Mouse (Mus musculus): ENCODE measurements around the gene Scnn1b.

DNA sequence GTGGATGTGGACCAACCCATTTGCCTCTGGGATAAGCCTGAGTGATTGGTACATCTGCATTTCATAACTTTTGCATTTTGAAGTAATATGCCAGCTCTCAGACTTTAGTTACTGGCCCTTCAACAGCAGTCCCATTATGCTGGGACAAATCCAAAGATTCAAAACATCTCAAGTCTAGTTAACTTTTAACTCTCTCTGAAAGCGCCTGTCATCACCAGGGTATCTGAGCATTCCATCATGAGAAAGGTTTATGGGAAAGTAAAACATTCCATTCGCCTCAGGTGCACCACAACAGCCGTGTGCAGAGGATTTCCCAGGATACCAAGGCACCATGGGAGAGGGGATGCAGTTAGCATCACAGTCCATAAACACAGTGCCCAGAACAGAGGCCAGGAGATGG is 76.8 kb downstream of the Scnn1b start:
- no peak for TF ChIP-seq POLR2A (IDR thresholded peaks at IDR 0.05; ENCODE audit: control insufficient read depth in 1 of 2, insufficient read depth in 1 of 2, low read depth in 1 of 2, low read length in 2 of 2, poor library complexity in 1 of 2)
- no peak for TF ChIP-seq CTCF (IDR thresholded peaks at IDR 0.05 in 2 of 3, conservative IDR thresholded peaks at IDR 0.05 in 1 of 3; ENCODE audit: control insufficient read depth in 1 of 3, insufficient read depth in 1 of 3, low read depth in 2 of 3, low read length in 3 of 3, poor library complexity in 1 of 3, severe bottlenecking in 1 of 3)
- no peak for TF ChIP-seq GATA1 (IDR thresholded peaks at IDR 0.05; ENCODE audit: low read depth, low read length)
- TF ChIP-seq MAFK (IDR thresholded peaks at IDR 0.05; ENCODE audit: borderline replicate concordance, low read depth, low read length): no peak
- TF ChIP-seq RAD21 (IDR thresholded peaks at IDR 0.05; ENCODE audit: low read depth, low read length): no peak
- no peak for TF ChIP-seq MYC (IDR thresholded peaks at IDR 0.05; ENCODE audit: low read depth, low read length)
